Mouse (Mus musculus) heart, postnatal 0 days (tissue): ENCODE measurements at regions not wholly inside any gene's neighbourhood (a gene's known extent, or its start where the extent isn't known, plus 50 kb on each side); places are given as distances from the start of the nearest gene placed in this dataset. TPM values are rescaled to one million over a fixed set of nuclear protein-coding genes. Genes with fewer than 3 reads are reported as not detected.

Source experiments
- ATAC-seq: fragments of 200-750 bp; cut with Nextera tagmentation; 2 replicates; pipeline ENCODE4 v1.8.0; 2017; ENCODE audit warnings: low read depth, moderate number of reproducible peaks, moderate library complexity; ENCODE audit not compliant: insufficient read depth
- DNase-seq: peaks from one replicate; pipeline ENCODE4 v3.0.0-alpha.2; 2016; ENCODE audit warnings: low spot score
- H3K27ac ChIP-seq: fragments of 300-500 bp; sonication (generic); 2 replicates; pipeline ENCODE4 v1.5.1; 2014; ENCODE audit warnings: low read depth, mild to moderate bottlenecking
- H3K27me3 ChIP-seq: fragments of 300-500 bp; sonication (generic); 2 replicates; pipeline ENCODE4 v1.6.1; 2014; ENCODE audit warnings: low read length, mixed read lengths; ENCODE audit not compliant: control insufficient read depth, insufficient read depth
- H3K36me3 ChIP-seq: fragments of 300-500 bp; sonication (generic); replicated peaks from 2 replicates; pipeline ENCODE4 v1.6.1; 2014; ENCODE audit warnings: low read length, mixed read lengths; ENCODE audit not compliant: control insufficient read depth, insufficient read depth
- H3K4me1 ChIP-seq: fragments of 300-500 bp; sonication (generic); 2 replicates; pipeline ENCODE4 v1.6.1; 2014; ENCODE audit warnings: antibody characterized with exemption; ENCODE audit not compliant: control insufficient read depth, insufficient read depth
- H3K4me2 ChIP-seq: fragments of 300-500 bp; sonication (generic); 2 replicates; pipeline ENCODE4 v1.6.1; 2014; ENCODE audit warnings: low read depth, mild to moderate bottlenecking, low read length, moderate library complexity
- H3K4me3 ChIP-seq: fragments of 300-500 bp; sonication (generic); 2 replicates; pipeline ENCODE4 v1.5.1; 2014; ENCODE audit warnings: low read depth, low read length
- H3K9ac ChIP-seq: fragments of 300-500 bp; sonication (generic); replicated peaks from 2 replicates; pipeline ENCODE4 v1.6.1; 2014; ENCODE audit warnings: low read depth, low read length, mixed read lengths
- H3K9me3 ChIP-seq: fragments of 300-500 bp; sonication (generic); replicated peaks from 2 replicates; pipeline ENCODE4 v1.6.1; 2016; ENCODE audit warnings: low read length; ENCODE audit not compliant: control insufficient read depth
- CTCF ChIP-seq: IDR thresholded peaks from 2 replicates; pipeline ENCODE4 v1.5.1; 2016; ENCODE audit warnings: antibody characterized with exemption, control low read depth, low read depth
- EP300 ChIP-seq: IDR thresholded peaks from 2 replicates; pipeline ENCODE4 v1.6.1; 2016; ENCODE audit warnings: antibody characterized with exemption, low read depth
- WGBS: fragments of 180-500 bp; shearing (Covaris S2); extraction: QIAGEN DNeasy Blood & Tissue Kit; methylation state at CpG from one replicate; pipeline ENCODE4 v1.1.7; 2014; 5-methylcytosine and 5-hydroxymethylcytosine counted together
- microRNA-seq: library from miRNA; unstranded; fragments of <30 nt; microRNA quantifications from one replicate; pipeline ENCODE4, GENCODE M21; 2016

DNA sequence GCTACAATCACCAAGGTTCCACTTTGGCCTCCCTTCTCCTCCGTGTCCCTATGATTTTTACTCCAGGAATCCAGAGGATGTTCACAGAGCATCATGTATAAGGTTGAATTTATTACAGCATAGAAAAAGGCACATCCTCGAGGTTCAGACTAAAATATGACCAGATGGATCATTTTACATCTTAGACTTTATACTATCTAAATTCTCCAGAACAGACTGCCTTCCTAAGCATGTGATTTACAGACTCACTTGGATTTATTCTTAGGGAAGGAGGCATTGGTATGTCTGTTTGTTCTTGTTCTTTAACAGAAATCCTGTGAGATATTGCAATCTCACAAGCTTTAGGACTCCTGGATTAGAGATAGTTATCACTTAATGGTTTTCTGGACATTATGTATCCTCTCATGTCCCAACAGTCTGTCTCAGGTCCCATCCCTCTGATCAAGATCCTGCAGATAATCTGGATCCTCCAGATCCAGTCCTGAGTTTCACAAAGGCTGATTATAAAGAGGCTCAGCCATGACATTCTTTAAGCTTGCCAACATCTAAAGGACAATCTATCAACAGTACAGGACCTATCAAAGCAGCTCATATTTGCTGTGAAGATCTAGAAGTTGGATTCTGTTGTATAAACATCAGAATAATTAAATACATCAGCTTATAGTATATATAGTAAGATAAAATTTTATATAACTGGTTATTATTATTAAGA, 75.2 kb upstream of the Dcn start:
- ATAC-seq, result no peak
- TF ChIP-seq EP300, result no peak
- no peak for TF ChIP-seq CTCF
- 52% methylated on average over 2 of the region's 2 CpGs for WGBS
- Histone ChIP-seq H3K4me3 (no peak overlapping the region), H3K9ac (no peak overlapping the region), H3K27me3 (no peaks in the 10 kb centered on the region), H3K4me2 (no peak overlapping the region), H3K27ac (no peak overlapping the region), H3K36me3 (no peaks in the 10 kb centered on the region), H3K4me1 (no peaks in the 10 kb centered on the region), H3K9me3 (no peaks in the 10 kb centered on the region)
- no peak for DNase-seq

DNA sequence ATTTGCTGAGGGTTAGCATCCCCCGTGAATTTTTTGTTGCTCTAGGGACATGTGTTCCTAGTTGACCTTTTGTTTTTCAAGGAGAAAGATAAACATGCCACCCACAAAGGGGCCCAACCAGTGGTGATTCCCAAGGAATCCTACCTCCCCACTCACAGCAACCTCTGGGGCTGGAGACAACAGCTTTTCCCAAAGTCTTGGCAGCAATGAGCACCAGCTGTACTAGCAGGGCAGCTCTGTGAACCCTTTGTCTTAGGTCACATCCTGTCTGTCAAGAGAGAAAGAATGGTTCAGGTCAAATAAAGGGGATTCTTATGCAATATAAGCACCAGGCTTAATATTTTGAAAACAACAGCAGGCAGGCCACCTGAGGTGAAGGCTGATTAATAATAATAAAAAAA, 70.2 kb upstream of the Dcn start:
- no peak for ATAC-seq
- H3K27me3 ChIP-seq, result no peaks in the 10 kb centered on the region
- WGBS, result 17% methylated on average over 1 of the region's 1 CpGs

DNA sequence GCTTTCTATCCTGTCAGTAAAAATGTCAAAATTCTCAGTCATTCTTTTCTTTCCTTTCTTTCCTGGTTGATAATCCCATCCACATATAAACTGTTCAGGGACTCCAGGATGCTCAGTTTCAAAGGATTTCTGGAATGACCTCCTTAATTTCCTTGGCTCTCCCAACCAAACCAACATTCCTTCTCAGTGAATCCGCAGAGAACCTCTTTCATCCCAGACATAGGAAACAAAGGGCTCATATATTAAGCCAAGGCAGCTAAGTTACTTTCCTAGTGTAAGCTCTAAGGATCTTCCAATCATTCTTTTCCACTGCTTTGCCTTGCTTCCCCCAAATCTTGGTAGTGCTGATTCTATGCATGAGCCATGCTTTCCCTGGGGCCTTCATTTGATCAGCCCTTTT, 69.5 kb upstream of the Dcn start:
- Histone ChIP-seq H3K9me3 (no peaks in the 10 kb centered on the region), H3K36me3 (no peaks in the 10 kb centered on the region), H3K9ac (no peak overlapping the region), H3K27ac (no peak overlapping the region; the same call in 1 of the 2 replicates), H3K4me3 (no peak overlapping the region), H3K27me3 (no peaks in the 10 kb centered on the region), H3K4me2 (no peak overlapping the region), H3K4me1 (no peaks in the 10 kb centered on the region)
- WGBS, result 69% methylated on average over 1 of the region's 1 CpGs
- TF ChIP-seq CTCF (no peak), EP300 (no peak)
- ATAC-seq (no peak), DNase-seq (no peak)

More for the DNA sequence above, 70.2 kb upstream of the Dcn start:
- DNase-seq, result no peak
- Histone ChIP-seq H3K4me2 (no peak overlapping the region), H3K27ac (no peak overlapping the region), H3K36me3 (no peaks in the 10 kb centered on the region), H3K9me3 (no peaks in the 10 kb centered on the region), H3K4me1 (no peaks in the 10 kb centered on the region), H3K9ac (no peak overlapping the region), H3K4me3 (no peak overlapping the region)
- TF ChIP-seq CTCF, result no peak
- TF ChIP-seq EP300, result no peak

DNA sequence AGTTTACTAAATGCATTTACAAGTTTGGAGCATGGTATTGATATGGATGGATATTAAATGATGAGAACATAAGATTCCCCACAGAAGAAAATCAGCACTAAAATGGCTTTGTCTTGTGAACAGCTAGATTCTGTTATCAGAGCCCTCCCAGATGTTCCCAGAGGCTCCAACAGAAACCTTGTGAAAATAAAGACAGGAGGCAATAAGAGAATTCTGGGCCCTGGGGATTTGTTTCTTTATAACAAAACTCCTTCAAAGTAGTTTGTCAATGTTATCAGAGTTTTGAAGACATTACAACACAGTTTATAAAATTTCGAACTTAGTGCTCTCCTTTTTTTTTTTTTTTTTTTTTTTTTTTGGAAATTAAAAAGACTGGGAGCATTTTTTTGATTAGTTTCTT, 56.8 kb upstream of the Dcn start:
- no peaks in the 10 kb centered on the region for H3K27me3 ChIP-seq
- no peak for DNase-seq
- no peak overlapping the region for H3K9ac ChIP-seq

DNA sequence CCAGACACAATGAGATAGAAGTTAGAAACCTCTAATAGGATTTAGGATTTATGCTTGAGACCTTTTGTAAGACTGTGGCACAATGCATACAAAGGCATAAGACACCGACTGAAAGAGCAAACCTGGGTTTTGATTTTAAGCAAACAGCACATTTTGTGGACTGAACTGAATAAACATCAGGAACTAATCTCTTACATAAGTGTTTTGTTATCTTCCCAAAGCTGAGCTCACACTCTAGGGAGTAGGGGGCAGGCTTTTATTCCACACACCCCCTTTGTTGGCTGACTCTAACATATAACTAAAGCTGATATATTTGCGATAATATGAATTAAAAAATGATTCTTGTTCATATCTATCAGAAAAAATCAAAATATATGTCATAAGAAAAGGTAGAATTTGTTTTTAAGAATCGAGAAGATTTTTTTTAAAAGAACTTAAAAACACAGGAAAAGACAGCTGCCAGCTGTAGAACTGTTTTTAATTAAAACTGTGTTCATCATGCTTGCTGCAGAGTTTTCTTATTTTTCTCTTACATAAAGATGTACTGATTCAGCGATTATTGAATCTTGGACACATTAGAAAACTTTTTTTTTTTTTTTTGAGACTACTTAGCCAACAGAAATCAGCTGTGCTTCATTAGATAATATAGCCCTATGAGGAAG, 56.2 kb upstream of the Dcn start:
- 58% methylated on average over 4 of the region's 4 CpGs for WGBS
- no peaks in the 10 kb centered on the region for H3K9me3 ChIP-seq
- no peak overlapping the region for H3K4me3 ChIP-seq
- no peak overlapping the region for H3K27ac ChIP-seq
- H3K4me1 ChIP-seq, result no peaks in the 10 kb centered on the region
- H3K27me3 ChIP-seq, result no peaks in the 10 kb centered on the region
- TF ChIP-seq CTCF, result no peak
- TF ChIP-seq EP300, result no peak
- H3K4me2 ChIP-seq, result no peak overlapping the region
- ATAC-seq (no peak), DNase-seq (no peak)
- no peaks in the 10 kb centered on the region for H3K36me3 ChIP-seq
- H3K9ac ChIP-seq, result no peak overlapping the region

More for the DNA sequence above, 56.8 kb upstream of the Dcn start:
- H3K4me3 ChIP-seq, result no peak overlapping the region
- H3K36me3 ChIP-seq, result no peaks in the 10 kb centered on the region
- H3K4me1 ChIP-seq, result no peaks in the 10 kb centered on the region
- H3K9me3 ChIP-seq, result no peaks in the 10 kb centered on the region
- no peak overlapping the region for H3K27ac ChIP-seq
- no peak for ATAC-seq
- no peak for TF ChIP-seq EP300
- TF ChIP-seq CTCF, result no peak
- no peak overlapping the region for H3K4me2 ChIP-seq
- 54% methylated on average over 1 of the region's 1 CpGs for WGBS

Small RNAs in the stretch of these regions (microRNA-seq; reads per million reads assigned to microRNA genes)
- gene Gm24587 (not detected), gene Mir3966 (not detected)
